In genomic region chr17:78403229-78403628, GRCm38 (mm10) we compare ENCODE assay signal across 31 mouse cellular contexts. TPM values are rescaled to one million over a fixed set of nuclear protein-coding genes. Genes with fewer than 3 reads are reported as not detected.
DNase-seq lines count a peak whose midpoint lies in the region; ATAC-seq lines count a peak whose summit lies in the region.
"Had no signal": no experiment of that assay in that cellular context is flagged by ENCODE, and none has a peak within 500 bp of the region (broad histone marks: within the 10 kb centered on the region; RNA-seq: fewer than 3 reads in every experiment).

No protein-coding gene starts in this region.

- H3K9me3 ChIP-seq in embryonic facial prominence, embryonic 11.5 days (replicated peaks; ENCODE audit: control insufficient read depth, low read length): no peaks in the 10 kb centered on the region
- H3K9me3 ChIP-seq in embryonic facial prominence, embryonic 10.5 days: no peaks in the 10 kb centered on the region
- no peaks in the 10 kb centered on the region for H3K9me3 ChIP-seq in heart, embryonic 14.5 days (ENCODE audit: control insufficient read depth, low read length)
- H3K9me3 ChIP-seq: embryonic facial prominence, embryonic 12.5 days; forebrain, embryonic 10.5 days; forebrain, embryonic 15.5 days; heart, embryonic 13.5 days; hindbrain, embryonic 13.5 days; kidney, embryonic 15.5 days; limb, embryonic 13.5 days; liver, embryonic 13.5 days; megakaryocyte, embryonic 14.5 days; midbrain, embryonic 13.5 days; stomach, embryonic 15.5 days had no signal

- no peak overlapping the region for H3K4me2 ChIP-seq in embryonic facial prominence, embryonic 11.5 days (ENCODE audit: low read depth, low read length)
- H3K4me2 ChIP-seq in heart, embryonic 14.5 days (ENCODE audit: low read length): no peak overlapping the region
- H3K4me2 ChIP-seq: embryonic facial prominence, embryonic 12.5 days; forebrain, embryonic 15.5 days; heart, embryonic 13.5 days; hindbrain, embryonic 13.5 days; kidney, embryonic 15.5 days; limb, embryonic 13.5 days; liver, embryonic 13.5 days; midbrain, embryonic 13.5 days; stomach, embryonic 15.5 days had no signal

- H3K4me3 ChIP-seq in embryonic facial prominence, embryonic 11.5 days (ENCODE audit: low read depth, low read length): no peak overlapping the region
- no peak overlapping the region for H3K4me3 ChIP-seq in embryonic facial prominence, embryonic 10.5 days
- no peak overlapping the region for H3K4me3 ChIP-seq in heart, embryonic 14.5 days (ENCODE audit: control insufficient read depth in 1 of 2, insufficient read depth in 1 of 2, low read depth in 1 of 2, low read length in 2 of 2)
- H3K4me3 ChIP-seq: embryonic facial prominence, embryonic 12.5 days; forebrain, embryonic 10.5 days; forebrain, embryonic 15.5 days; heart, embryonic 13.5 days; hindbrain, embryonic 13.5 days; kidney, embryonic 15.5 days; layer of hippocampus, adult 2 months; left cerebral cortex, adult 2 months; limb, embryonic 13.5 days; liver, embryonic 13.5 days; megakaryocyte, embryonic 14.5 days; midbrain, embryonic 13.5 days; stomach, embryonic 15.5 days had no signal

- no peaks in the 10 kb centered on the region for H3K27me3 ChIP-seq in embryonic facial prominence, embryonic 11.5 days (ENCODE audit: control insufficient read depth, insufficient read depth, low read length)
- no peaks in the 10 kb centered on the region for H3K27me3 ChIP-seq in embryonic facial prominence, embryonic 10.5 days (replicated peaks; ENCODE audit: low read depth, poor library complexity, severe bottlenecking)
- no peaks in the 10 kb centered on the region for H3K27me3 ChIP-seq in heart, embryonic 14.5 days (ENCODE audit: control insufficient read depth, insufficient read depth, low read length)
- H3K27me3 ChIP-seq: embryonic facial prominence, embryonic 12.5 days; forebrain, embryonic 15.5 days; heart, embryonic 13.5 days; hindbrain, embryonic 13.5 days; kidney, embryonic 15.5 days; limb, embryonic 13.5 days; liver, embryonic 13.5 days; megakaryocyte, embryonic 14.5 days; midbrain, embryonic 13.5 days; stomach, embryonic 15.5 days had no signal

- no peak overlapping the region for H3K27ac ChIP-seq in embryonic facial prominence, embryonic 11.5 days (replicated peaks; ENCODE audit: low read depth, low read length)
- H3K27ac ChIP-seq in embryonic facial prominence, embryonic 10.5 days (replicated peaks): no peak overlapping the region
- peak overlapping the region; percentile 43 to 51; a peak in 3 of 4 replicates for H3K27ac ChIP-seq in heart, embryonic 14.5 days (replicated peaks in 1 of 2; ENCODE audit: control insufficient read depth in 1 of 2, insufficient read depth in 1 of 2, low read depth in 2 of 2, low read length in 2 of 2)
- H3K27ac ChIP-seq: embryonic facial prominence, embryonic 12.5 days; forebrain, embryonic 10.5 days; forebrain, embryonic 15.5 days; heart, embryonic 13.5 days; hindbrain, embryonic 13.5 days; kidney, embryonic 15.5 days; layer of hippocampus, adult 2 months; left cerebral cortex, adult 2 months; limb, embryonic 13.5 days; liver, embryonic 13.5 days; midbrain, embryonic 13.5 days; stomach, embryonic 15.5 days had no signal

- intact Hi-C loops in heart, postnatal 14 days (cut with DNase I): no loop called here
- intact Hi-C loops in left cerebral cortex, postnatal 36 days (cut with DNase I): no loop called here

- H3K36me3 ChIP-seq in embryonic facial prominence, embryonic 11.5 days (replicated peaks; ENCODE audit: control insufficient read depth, insufficient read depth, low read depth, low read length): peaks cover 3% of the 10 kb centered on the region
- H3K36me3 ChIP-seq in embryonic facial prominence, embryonic 10.5 days (replicated peaks): peaks cover 41% of the 10 kb centered on the region
- H3K36me3 ChIP-seq in heart, embryonic 14.5 days (ENCODE audit: control insufficient read depth, insufficient read depth, low read length): peaks cover 38% of the 10 kb centered on the region
- H3K36me3 ChIP-seq: forebrain, embryonic 15.5 days had no signal

- H3K9ac ChIP-seq in embryonic facial prominence, embryonic 11.5 days (replicated peaks; ENCODE audit: low read length): no peak overlapping the region
- H3K9ac ChIP-seq in heart, embryonic 14.5 days (ENCODE audit: low read length): no peak overlapping the region
- H3K9ac ChIP-seq: embryonic facial prominence, embryonic 12.5 days; forebrain, embryonic 15.5 days; heart, embryonic 13.5 days; hindbrain, embryonic 13.5 days; kidney, embryonic 15.5 days; limb, embryonic 13.5 days; liver, embryonic 13.5 days; midbrain, embryonic 13.5 days; stomach, embryonic 15.5 days had no signal

- DNase-seq in embryonic facial prominence, embryonic 11.5 days (ENCODE audit: low spot score): peak; percentile 25
- no peak for DNase-seq in embryonic facial prominence, embryonic 10.5 days (ENCODE audit: low spot score)
- no peak for DNase-seq in heart, postnatal 14 days
- peak; percentile 71 for DNase-seq in NIH3T3 (ENCODE audit: low read depth)
- DNase-seq in left cerebral cortex, postnatal 36 days (ENCODE audit: low spot score in 2 of 2): no peak
- DNase-seq in thymus, adult 18-20 months: no peak
- DNase-seq: adrenal gland, adult 8-10 months; cerebellum, adult 8-10 months; cerebellum, postnatal 25 days; heart, postnatal 4 days; kidney, adult 18-20 months; kidney, postnatal 36 days; liver, embryonic 13.5 days; lung, adult 18-20 months; lung, postnatal 4 days; thymus, postnatal 14 days had no signal

- WGBS in embryonic facial prominence, embryonic 11.5 days: 55% methylated on average over 4 of the region's 4 CpGs
- WGBS in embryonic facial prominence, embryonic 10.5 days: 74% methylated on average over 4 of the region's 4 CpGs
- 73% methylated on average over 4 of the region's 4 CpGs for WGBS in heart, embryonic 14.5 days

- no peak for ATAC-seq in embryonic facial prominence, embryonic 11.5 days (replicated peaks; ENCODE audit: insufficient number of reproducible peaks, low FRiP score, low TSS enrichment, low read depth)
- no peak for ATAC-seq in heart, embryonic 14.5 days (ENCODE audit: insufficient number of reproducible peaks, insufficient read depth, low FRiP score, low read depth)
- ATAC-seq: CD4-positive, CD25-positive, alpha-beta regulatory T cell, adult 4 months; forebrain, embryonic 15.5 days; lung, postnatal 0 days; midbrain, embryonic 13.5 days had no signal

- H3K4me1 ChIP-seq in embryonic facial prominence, embryonic 11.5 days (ENCODE audit: control insufficient read depth, insufficient read depth, low read length): no peaks in the 10 kb centered on the region
- H3K4me1 ChIP-seq in embryonic facial prominence, embryonic 10.5 days: peaks cover 15% of the 10 kb centered on the region
- peaks cover 13 to 25% of the 10 kb centered on the region in 2 experiments for H3K4me1 ChIP-seq in heart, embryonic 14.5 days (ENCODE audit: control insufficient read depth in 2 of 2, insufficient read depth in 2 of 2, low read length in 2 of 2)
- H3K4me1 ChIP-seq: embryonic facial prominence, embryonic 12.5 days had no signal

RNA-seq across cellular contexts. Expression of gene Fez2, which starts 14.7 kb away (rescaled TPM):
- 46.0 and 46.1 TPM in 2 replicates for polyA plus RNA-seq in embryonic facial prominence, embryonic 11.5 days (2014; fragmentation: Nextera tagmentation; extraction: Ambion mirVana)
- polyA plus RNA-seq in embryonic facial prominence, embryonic 10.5 days (2016; fragmentation: Nextera tagmentation; extraction: Ambion mirVana): 34.8 and 36.6 TPM in 2 replicates
- polyA plus RNA-seq in heart, embryonic 14.5 days (2014; fragmentation: Nextera tagmentation; extraction: Ambion mirVana): 54.1 and 56.9 TPM in 2 replicates
- 10 to 100 TPM; 76.4 to 83.3 TPM for total RNA-seq in heart, postnatal 14 days (2021)
- total RNA-seq in left cerebral cortex, postnatal 36 days (2021): 10 to 100 TPM; 33.1 to 38.4 TPM

Comparison
In these comparisons a context has a peak if more than half of its experiments do, and no peak if none do; other contexts are left out.
1. DNase-seq: peak in embryonic facial prominence, embryonic 11.5 days (single experiment) and NIH3T3 (single experiment); none in embryonic facial prominence, embryonic 10.5 days (single experiment), heart, postnatal 14 days (0 of 2), left cerebral cortex, postnatal 36 days (0 of 2) and thymus, adult 18-20 months (0 of 2).
2. H3K27ac ChIP-seq: peak in heart, embryonic 14.5 days (2 of 2); none in embryonic facial prominence, embryonic 11.5 days (single experiment) and embryonic facial prominence, embryonic 10.5 days (single experiment).